Mouse (Mus musculus): ENCODE measurements around the gene Trpm8.

Gene Trpm8

DNA sequence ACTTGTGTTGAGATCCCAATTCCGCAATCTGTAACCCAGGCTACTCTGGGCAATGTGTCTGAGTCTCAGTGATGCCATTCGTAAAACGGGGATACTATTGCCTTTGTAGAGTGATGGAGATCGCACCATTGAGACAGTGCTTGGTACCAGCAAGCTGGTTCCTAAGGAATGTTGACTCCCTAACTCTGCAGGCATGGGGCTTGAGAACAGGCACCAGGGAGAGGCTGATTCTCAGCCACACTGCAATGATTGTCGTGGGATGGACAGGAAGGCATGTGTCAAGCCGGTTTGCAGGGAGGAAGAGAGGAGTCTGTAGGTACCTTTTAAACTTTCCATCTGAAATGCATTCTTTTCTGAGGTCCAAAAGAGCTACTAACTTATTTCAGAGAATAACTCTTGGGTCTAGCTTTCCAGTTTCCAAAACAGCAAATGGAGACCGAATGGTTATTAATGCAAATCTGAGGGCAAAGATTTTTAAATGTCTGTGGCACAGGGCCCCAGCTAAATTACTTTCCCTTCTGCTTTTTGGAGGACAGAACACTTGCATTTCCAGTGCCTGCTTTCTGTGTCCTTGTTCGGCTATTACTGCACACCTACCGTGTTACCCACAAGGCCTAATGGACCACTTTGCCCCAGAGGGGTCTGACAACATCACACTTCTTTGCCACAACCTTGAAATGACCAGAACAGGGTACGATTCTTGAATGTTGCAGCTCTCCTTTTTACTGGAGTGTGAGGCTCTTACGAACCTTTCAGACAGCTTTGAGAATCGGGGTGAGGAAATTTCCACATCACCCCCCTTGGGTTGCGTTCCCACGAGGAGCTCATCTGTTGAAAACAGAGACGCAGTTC is 6.1 kb downstream of the Trpm8 start:
- no peak for DNase-seq (ENCODE audit: extremely low read depth, low read depth, low spot score)

GRCm38 (mm10) chr1:88284228-88284945 is 6.9 kb downstream of the Trpm8 start:
- DNase-seq (ENCODE audit: extremely low read depth, low read depth, low spot score): no peak

DNA sequence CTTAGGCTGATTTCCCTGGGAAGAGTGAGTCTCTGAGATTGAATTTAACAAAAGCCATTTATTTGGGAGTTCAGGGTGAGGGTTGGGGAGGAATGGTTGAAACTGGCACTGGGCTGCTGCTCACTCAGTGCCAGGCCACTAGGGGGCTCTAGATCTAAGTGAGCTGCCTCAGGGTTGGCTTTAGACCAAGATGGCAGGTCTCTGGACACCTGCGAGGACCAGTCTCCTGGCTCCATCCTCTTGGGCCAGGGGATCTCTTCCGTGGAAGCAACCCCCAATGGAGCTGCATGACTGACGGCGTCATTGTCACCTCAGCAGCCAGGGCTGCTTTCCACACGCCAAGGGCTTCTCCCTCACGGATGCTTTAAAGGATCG is 7.5 kb downstream of the Trpm8 start:
- no peak for DNase-seq (ENCODE audit: extremely low read depth, low read depth, low spot score)

DNA sequence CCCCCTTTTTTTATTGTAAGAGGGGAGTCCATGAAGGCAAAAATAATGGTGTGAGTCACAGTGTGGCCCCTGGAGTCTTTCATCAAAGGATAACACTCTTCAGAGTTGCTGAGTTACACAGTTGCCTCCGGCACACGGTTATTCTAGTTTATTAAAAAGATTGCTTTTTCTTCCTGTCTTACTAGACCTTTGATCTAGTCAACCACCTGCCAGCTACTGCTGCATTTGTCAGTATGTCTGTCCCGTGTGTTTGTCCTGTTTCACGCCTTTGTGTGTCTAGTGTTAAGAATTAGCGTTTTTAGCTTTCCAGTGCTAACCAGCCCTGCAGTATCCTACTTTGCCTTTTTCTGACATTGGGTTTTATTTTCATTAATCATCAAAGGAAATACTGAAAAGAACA is 8.2 kb downstream of the Trpm8 start:
- DNase-seq (ENCODE audit: extremely low read depth, low read depth, low spot score): no peak

DNA sequence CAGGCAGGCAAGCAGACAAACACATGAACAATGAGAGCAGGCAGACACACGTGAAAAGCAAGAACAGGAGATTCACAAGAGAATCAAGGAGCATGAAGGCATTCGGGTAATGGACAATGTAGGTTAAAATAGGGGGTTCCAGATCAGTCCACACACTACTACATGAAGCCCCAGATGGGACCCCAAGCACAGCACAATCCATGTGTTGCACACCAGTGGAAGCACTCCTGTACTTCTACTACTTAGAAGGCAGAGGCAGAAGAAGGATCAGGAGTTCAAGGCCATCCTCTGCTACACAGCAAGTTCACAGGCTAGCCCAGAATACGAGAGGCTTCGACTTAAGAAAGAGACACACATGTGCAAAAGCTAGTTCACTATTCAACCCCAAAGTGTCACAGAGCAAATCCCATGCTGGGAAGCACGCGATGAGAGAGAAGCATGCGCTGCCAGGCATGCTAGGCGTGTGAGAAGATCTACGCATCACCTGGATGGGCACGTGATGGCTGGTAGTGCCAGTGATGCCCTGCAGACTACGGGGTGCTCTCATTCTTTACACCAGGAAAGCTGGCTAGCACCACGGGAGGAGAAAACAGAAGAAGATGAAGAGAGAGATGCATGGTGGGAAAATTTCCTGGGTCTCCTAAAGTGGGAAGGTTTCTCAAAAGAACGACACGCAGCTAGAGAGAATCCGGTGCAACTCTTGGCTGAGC is 8.8 kb downstream of the Trpm8 start:
- no peak for DNase-seq (ENCODE audit: extremely low read depth, low read depth, low spot score)

GRCm38 (mm10) chr1:88286887-88287696 is 9.6 kb downstream of the Trpm8 start:
- no peak for DNase-seq (ENCODE audit: extremely low read depth, low read depth, low spot score)

DNA sequence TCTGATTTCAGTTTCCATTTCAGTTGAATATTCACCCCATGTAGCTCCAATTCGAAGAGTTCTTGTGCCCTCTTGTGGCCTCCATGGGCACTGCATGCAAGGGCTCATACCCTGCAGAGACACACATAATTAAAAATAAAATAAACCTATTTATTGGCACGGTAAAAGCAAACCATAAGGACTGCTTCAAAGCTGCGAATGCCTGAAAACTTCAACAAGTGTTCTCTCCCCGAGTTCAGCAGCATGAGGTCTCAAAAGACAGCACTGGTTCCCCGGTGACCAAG is 10.2 kb downstream of the Trpm8 start:
- no peak for DNase-seq (ENCODE audit: extremely low read depth, low read depth, low spot score)

- no peak for DNase-seq (ENCODE audit: extremely low read depth, low read depth, low spot score)
These were observed 10.8 kb downstream of the Trpm8 start for GRCm38 (mm10) chr1:88288056-88288788.

GRCm38 (mm10) chr1:88288789-88289127 is 11.3 kb downstream of the Trpm8 start:
- no peak for DNase-seq (ENCODE audit: extremely low read depth, low read depth, low spot score)

DNA sequence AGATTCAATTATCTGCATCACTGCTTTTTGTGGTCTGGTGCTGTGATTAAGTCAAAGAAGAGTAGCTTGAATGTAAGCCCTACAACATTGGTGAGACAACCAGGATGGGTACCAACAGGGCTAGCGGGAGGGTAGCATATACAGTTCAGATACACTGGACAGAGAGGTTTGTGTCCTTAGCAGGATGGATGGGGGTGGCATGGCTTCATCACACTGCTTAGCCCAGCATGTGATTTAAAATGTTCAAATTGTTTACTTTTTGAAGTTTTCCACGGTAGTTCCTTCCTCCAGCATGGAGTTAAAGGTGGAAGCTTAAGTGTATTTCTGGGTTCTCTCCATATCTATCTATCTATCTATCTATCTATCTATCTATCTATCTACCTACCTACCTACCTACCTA is 11.7 kb downstream of the Trpm8 start:
- no peak for DNase-seq (ENCODE audit: extremely low read depth, low read depth, low spot score)

- DNase-seq (ENCODE audit: extremely low read depth, low read depth, low spot score): no peak
These were observed 12.5 kb downstream of the Trpm8 start for GRCm38 (mm10) chr1:88289917-88290316.

GRCm38 (mm10) chr1:88290511-88290910 is 13.1 kb downstream of the Trpm8 start:
- DNase-seq (ENCODE audit: extremely low read depth, low read depth, low spot score): no peak

DNA sequence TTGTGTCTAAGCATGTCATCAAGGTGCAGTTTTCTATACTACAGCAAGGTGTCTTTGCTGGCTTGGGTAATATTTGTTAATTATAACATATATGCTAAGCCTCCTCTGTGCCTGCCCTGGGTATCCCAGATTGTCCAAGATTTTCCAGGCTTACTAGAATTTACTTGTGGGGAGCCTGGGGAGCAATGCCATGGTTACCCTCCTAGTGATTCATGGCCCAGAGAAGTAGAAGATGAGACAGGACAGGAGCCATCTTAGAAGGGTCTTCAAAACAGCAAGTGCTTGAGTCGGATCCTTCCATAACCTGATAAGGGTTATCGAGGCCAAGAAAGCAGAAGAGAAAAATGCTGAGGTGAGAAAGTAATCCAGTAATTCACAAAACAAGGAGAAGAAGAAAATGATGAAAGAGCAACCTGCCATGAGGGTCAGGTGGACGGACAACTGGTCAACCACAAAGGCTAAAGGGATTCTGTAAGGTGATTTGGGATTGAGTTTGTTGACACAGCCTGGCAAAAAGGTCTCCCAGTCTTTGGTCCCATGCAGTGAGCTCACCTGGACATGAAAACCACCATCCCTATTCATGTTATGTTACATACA is 14.0 kb downstream of the Trpm8 start:
- no peak for DNase-seq (ENCODE audit: extremely low read depth, low read depth, low spot score)

- no peak for DNase-seq (ENCODE audit: extremely low read depth, low read depth, low spot score)
These were observed 14.6 kb downstream of the Trpm8 start for GRCm38 (mm10) chr1:88292057-88292456.

DNA sequence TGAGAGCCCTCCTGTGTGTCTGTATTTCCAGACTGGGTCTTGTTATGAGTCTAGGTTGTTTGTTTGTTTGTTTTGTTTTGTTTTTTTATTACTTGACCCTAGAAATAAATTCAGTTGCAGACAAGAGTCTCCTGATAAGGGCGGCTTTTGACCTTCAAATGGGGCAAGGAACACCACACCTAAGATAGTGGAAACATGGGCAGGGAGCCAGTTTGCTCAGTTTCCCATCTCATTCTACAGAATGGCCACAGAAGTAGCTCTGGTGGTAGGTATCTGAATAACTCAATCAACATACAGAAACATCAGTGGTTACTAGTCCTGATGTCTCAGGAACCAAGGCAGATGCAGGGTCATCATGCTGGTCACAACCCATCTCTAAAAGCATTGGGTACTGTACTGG is 17.2 kb downstream of the Trpm8 start:
- no peak for DNase-seq (ENCODE audit: extremely low read depth, low read depth, low spot score)

GRCm38 (mm10) chr1:88296171-88296920 is 18.9 kb downstream of the Trpm8 start:
- DNase-seq (ENCODE audit: extremely low read depth, low read depth, low spot score): no peak

- DNase-seq (ENCODE audit: extremely low read depth, low read depth, low spot score): no peak
These were observed 20.2 kb downstream of the Trpm8 start for GRCm38 (mm10) chr1:88297480-88298258.

DNA sequence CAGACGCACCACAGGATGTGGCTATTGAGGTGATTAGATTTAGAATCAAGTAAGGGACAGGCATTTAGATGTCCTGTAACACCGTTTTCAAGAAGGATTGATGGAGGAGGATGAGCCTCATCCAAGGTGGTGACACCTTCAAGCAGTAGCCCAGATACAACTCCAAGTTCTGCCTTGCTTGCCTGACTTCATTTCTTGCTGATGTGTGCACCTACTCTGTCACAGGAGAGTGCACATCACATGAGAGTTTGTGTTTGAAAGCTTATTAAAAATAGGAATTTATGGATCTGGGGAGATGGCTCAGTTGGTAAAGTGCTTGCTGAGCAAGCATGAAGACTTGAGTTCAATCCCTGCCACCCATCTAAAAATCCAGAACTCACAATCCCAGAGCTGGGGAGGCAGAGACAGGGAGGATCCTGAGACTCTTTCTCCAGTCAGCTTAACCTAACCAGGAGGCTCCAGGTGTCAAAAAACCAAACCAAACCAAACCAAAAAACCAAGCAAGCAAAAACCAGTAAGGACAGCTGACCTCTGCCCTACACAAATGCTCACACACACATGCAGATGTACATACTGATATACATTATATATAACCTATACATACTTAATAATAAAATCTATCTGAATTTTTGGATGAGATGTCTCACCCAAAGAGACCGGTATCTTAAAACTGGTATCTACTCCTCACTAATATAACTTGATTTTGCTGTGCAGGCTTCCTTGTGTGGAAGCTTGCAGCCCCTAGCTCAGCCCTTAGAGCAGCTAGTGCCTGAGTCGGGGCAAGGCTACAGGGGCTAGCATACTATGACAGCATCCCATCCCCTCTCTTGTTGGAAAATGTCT is 21.4 kb downstream of the Trpm8 start:
- DNase-seq (ENCODE audit: extremely low read depth, low read depth, low spot score): no peak
